Mouse (Mus musculus) frontal cortex, postnatal 36 days (tissue): ENCODE results near the gene Ogdh.

Experiments used
- DNase-seq, 2 experiments: peaks; one replicate each; pipeline ENCODE4 v3.0.0; 2022; ENCODE audit warnings: low spot score in 2 of 2

Gene Ogdh

DNA sequence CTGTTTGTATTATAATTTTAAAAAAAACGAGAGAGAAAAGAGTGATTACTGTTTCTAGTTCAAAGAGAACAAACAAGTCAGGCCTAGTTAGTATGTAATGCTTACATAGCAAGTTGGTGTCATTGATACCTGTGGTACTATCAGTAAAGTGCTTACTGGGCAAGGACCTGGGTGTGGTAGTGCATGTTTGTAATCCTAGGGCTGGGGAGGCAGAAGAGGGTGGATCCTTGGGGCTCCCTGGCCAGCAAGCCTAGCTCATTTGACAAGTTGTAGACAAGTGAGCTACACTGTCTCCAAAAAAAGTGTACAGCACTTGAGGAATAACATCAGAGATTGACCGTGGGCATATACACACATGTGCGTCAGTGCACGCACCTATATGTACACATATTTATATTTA, 3.2 kb downstream of the Ogdh start:
- DNase-seq: no peak

DNA sequence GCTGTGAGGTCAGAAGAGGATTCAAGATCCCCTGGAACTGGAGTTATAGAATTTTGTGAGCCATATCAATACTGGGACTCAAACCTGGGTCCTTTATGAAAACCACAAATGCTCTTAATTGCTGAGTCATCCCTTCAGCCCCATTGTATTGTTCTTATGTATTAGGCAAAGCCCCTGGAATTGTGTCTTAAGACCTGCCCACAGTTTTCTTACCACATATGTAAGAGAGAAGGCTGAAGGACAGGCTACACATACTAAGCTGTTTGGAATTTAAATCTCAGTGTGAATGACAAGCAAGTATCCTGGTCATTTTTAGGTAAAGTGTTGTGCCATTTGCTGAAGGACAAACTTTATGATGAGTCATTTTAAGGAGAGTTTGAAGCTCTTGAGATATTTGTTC, 4.6 kb downstream of the Ogdh start:
- DNase-seq: no peak

DNA sequence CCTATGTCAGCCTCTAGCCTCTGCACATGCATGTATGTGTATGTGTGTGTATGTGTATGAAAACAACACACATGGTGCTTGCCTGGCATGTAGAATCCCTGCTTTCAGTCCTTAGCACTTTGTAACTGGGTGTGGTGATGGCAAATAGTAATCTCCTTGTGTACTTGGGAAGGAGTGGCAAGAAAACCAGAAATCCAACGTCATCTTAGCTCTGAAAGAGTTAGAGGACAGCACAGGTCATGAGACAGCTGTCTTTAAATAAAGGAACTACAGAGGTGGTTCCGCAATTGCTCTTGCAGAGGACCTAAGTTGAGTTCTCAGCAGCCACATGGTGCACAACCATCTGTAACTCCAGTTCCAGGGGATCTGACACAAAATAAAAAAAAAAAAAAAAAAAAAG, 8.0 kb downstream of the Ogdh start:
- no peak for DNase-seq

DNA sequence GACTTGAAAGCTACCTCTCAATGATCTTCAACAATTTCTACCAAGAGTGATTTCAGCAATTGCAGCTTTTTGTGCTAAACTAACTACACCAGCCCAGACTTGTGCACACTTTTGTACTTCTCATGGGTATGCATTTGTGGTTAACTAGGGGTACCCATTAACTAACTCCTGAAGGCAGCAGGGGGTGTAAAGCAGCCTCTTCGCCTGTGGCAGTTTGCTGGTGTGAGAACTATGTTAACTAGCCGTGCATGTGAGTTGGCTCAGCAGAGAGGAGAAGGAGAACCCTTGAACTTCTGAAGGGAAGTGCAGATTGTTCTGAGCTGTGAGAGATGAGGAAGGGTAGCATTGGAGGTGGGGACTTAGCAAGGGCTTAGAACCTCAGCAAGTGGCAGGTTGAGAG, 11.4 kb downstream of the Ogdh start:
- DNase-seq: no peak

GRCm38 (mm10) chr11:6305943-6306430, 14.6 kb downstream of the Ogdh start:
- DNase-seq: no peak

GRCm38 (mm10) chr11:6308181-6308580, 16.7 kb downstream of the Ogdh start:
- DNase-seq: no peak

GRCm38 (mm10) chr11:6313874-6314406, 22.5 kb downstream of the Ogdh start:
- DNase-seq: peak in 1 of 2 experiments; percentile 15

DNA sequence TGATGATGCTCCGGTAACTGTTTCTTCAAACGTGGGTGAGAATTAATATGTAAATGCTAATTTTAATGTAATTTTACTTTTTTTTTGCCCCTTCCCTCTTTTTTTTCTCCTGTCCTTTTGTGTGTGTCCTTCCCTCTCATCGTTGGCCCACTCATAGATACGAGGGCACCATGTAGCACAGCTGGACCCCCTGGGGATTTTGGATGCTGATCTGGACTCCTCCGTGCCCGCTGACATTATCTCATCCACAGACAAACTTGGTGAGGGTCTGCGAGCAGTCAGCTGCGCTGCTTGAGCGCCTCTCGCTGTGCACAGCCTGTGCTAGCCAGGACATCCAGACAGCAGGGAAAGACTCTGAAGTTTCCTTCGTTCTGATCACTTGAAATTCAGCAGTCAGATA, 25.4 kb downstream of the Ogdh start:
- DNase-seq: no peak

- no peak for DNase-seq
Measured at GRCm38 (mm10) chr11:6318559-6318958, 27.1 kb downstream of the Ogdh start.

DNA sequence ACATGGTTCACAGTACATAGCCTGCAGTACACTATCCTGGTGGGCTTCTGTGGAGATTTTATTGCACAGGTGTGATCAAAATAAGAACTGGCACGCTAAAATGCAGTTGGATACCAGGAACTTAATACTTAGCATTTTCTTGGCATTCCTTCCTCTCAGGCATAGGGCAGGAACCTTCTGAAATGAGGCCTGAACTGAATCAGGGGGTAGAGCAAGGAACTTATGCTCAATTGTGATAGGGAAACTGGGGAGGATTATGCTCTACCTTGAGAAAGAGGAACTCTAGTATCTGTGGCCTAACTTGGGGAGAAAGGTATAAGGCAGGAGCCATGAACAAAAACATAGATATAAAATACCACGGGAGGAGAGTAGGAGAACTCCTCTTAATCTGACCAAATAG, 27.9 kb downstream of the Ogdh start:
- no peak for DNase-seq

DNA sequence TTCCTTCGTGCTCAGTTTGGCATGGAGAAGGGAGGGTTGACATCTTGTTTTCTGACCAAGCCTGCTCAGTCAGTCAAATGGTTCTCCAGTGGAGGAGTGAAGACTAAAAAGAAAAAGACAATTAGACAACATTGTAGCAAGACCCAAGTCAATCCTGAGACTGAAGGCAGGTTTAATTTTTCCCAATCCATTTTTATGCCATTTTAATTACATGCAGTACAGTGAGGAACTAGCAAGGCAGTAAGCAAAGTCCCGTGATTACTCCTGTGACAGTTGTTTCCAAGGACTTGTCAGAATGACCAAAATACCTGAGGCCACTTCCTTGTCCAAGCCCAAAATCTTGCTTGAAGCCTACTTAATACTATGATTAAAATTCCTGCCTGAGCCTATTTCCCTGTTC, 30.7 kb downstream of the Ogdh start:
- no peak for DNase-seq

GRCm38 (mm10) chr11:6323348-6323747, 31.9 kb downstream of the Ogdh start:
- no peak for DNase-seq

- DNase-seq: no peak
Measured at GRCm38 (mm10) chr11:6331256-6331655, 39.8 kb downstream of the Ogdh start.

DNA sequence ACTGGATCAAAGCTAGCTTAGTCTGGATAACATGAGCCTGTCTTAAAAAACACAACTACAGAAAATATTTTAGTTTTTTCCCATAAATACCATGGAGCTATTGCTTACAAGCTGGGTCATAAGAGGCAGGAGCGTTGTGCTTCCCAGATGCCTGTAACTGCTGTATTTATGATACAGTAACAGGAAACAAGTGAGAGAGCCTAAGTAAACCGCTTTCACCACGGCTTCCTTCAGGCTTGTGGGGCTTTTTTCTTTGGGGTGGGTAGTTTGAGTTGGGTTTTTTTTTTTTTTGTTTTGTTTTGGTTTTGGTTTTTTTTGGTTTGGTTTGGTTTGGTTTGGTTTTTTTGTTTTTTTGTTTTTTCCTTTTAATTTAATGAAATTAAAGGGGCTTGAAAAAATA, 41.2 kb downstream of the Ogdh start:
- DNase-seq: no peak

- DNase-seq: no peak
Measured at GRCm38 (mm10) chr11:6333403-6333802, 42.0 kb downstream of the Ogdh start.

DNA sequence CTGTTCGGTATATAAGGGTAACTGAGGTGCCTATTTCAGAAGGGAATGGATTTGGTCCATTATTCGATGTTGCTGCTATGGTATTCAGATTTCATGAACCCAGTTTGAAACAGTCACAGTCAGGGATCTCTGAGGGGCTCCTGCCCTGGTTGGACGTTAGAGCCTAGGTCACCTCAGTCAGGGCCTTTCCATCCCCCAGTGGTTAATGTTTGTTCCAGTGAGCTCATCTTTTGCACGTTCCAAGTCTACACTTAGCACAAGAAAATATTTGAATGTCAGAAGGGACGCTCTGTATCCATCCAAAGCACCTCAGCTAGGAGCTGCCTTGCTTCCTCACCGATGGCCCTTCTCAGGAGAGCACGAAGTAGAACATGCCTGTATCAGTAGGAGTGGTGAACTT, 43.9 kb downstream of the Ogdh start:
- no peak for DNase-seq

DNA sequence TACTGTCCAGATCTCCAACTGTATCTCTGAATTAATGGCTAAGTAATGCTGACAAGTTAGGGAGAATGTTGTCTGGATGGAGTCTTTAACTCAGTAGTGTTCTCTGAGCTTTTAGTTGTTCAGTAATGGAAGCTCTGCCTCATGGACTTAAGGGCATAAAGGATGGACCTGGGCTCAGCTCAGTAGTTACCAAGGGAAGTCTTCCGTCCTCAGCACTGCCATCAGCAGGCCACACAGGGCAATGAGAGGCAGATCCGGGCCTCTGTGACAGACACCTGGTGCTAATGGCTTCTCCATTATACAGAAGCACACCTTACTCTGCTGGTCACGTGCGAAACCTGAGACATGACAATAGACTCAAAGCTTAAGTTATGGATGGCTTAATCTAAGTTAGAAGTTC, 45.3 kb downstream of the Ogdh start:
- no peak for DNase-seq

GRCm38 (mm10) chr11:6345956-6346355, 54.5 kb downstream of the Ogdh start:
- no peak for DNase-seq

- DNase-seq: no peak
Measured at GRCm38 (mm10) chr11:6346966-6347365, 55.5 kb downstream of the Ogdh start.

DNA sequence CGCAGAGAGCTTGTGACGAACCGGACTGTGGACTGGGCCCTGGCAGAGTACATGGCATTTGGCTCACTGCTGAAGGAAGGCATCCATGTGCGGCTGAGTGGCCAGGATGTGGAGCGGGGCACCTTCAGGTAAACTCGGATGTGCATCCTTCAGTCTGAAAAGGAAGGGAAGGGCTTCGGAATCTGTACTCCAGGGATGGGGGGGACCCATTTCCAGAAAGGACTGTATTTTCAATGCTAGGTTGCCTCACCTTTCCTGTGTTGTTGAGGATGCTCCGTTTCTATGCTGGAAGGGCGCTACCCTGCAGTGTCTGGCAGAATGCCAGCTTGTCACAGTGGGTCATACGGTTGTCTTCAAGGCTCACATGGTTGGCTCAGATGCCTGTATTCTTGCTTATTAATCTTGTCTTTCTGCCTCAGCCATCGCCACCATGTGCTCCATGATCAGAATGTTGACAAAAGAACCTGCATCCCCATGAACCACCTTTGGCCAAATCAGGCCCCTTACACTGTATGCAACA, 57.3 kb downstream of the Ogdh start:
- no peak for DNase-seq

GRCm38 (mm10) chr11:6349586-6349985, 58.2 kb downstream of the Ogdh start:
- DNase-seq: no peak

DNA sequence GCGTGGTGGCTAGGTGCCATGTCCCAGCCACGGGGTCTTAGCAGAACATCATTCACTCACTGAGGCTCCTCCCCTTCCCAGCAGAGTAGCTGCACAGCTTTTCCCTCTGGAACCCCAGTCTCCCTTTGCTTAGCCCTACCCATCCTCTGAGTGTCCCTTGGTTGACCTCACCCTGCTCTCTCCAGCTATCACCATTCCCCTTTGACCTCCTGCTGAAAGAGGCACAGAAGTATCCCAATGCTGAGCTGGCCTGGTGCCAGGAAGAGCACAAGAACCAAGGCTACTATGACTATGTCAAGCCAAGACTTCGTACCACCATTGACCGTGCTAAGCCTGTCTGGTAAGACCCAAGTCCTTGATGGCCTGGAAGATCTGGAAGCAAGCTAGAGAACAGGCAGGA, 63.7 kb downstream of the Ogdh start:
- DNase-seq: no peak

GRCm38 (mm10) chr11:6364581-6365275, 73.3 kb downstream of the Ogdh start:
- no peak for DNase-seq

GRCm38 (mm10) chr11:6365885-6366284, 74.5 kb downstream of the Ogdh start:
- peak; percentile 25 to 65 for DNase-seq
